Mouse (Mus musculus) megakaryocyte-erythroid progenitor cell, adult 5 weeks (primary cell): Measurements from ENCODE around the gene Lsm5. TPM values are rescaled to one million over a fixed set of nuclear protein-coding genes. Genes with fewer than 3 reads are reported as not detected.

Source experiments
- polyA plus RNA-seq: library from polyadenylated mRNA; stranded (reverse); fragments of >175 nt; gene quantifications from 2 replicates; pipeline ENCODE4 v1.2.3, GENCODE M21; 2012

The Lsm5 gene
- 1.3 TPM in 2 replicates for polyA plus RNA-seq

GRCm38 (mm10) chr6:56703931-56704900 is at the start of gene Lsm5:
TSS of gene Lsm5 (minus strand) at chr6:56704710.

GRCm38 (mm10) chr6:56714574-56715269 is 10.2 kb upstream of the Lsm5 start, which contains the start of gene Avl9:
TSS of gene Avl9 (plus strand) at chr6:56714899.

Other genes with a start within 250 kb of the Lsm5 start
- 0.12 and 0.18 TPM in 2 replicates for gene Pde1c, start 135.6 kb downstream of the Lsm5 start, polyA plus RNA-seq
- gene Avl9, start 10.2 kb upstream of the Lsm5 start, polyA plus RNA-seq = 11.2 and 13.8 TPM in 2 replicates
- 5.6 and 7.5 TPM in 2 replicates for gene Kbtbd2, start 93.1 kb upstream of the Lsm5 start, polyA plus RNA-seq
- 2.7 and 3.0 TPM in 2 replicates for gene Fkbp9, start 127.3 kb upstream of the Lsm5 start, polyA plus RNA-seq
- gene Nt5c3, start 219.2 kb upstream of the Lsm5 start, polyA plus RNA-seq = 44.9 and 63.9 TPM in 2 replicates
- gene Vmn1r4, start 219.3 kb upstream of the Lsm5 start, polyA plus RNA-seq = 0.11 TPM in 1 of 2 replicates, not detected in the other